Mouse (Mus musculus) liver, embryonic 15.5 days (tissue): ENCODE results near the gene Rps18. TPM values are rescaled to one million over a fixed set of nuclear protein-coding genes. Genes with fewer than 3 reads are reported as not detected.
A peak's percentile ranks its signal among the peaks of the same experiment; 100 is the strongest.

Experiments
- ATAC-seq: fragments of 200-750 bp; cut with Nextera tagmentation; 2 replicates; pipeline ENCODE4 v1.8.0; 2017; ENCODE audit warnings: moderate number of reproducible peaks, mild to moderate bottlenecking, moderate library complexity; ENCODE audit not compliant: insufficient read depth
- H3K27ac ChIP-seq: fragments of 300-500 bp; sonication (generic); replicated peaks from 2 replicates; pipeline ENCODE4 v1.5.1; 2015; ENCODE audit warnings: mild to moderate bottlenecking, inconsistent platforms
- H3K27me3 ChIP-seq: fragments of 300-500 bp; sonication (generic); 2 replicates; pipeline ENCODE4 v1.6.1; 2015; ENCODE audit warnings: mild to moderate bottlenecking, inconsistent platforms
- H3K36me3 ChIP-seq: fragments of 300-500 bp; sonication (generic); replicated peaks from 2 replicates; pipeline ENCODE4 v1.6.1; 2015; ENCODE audit warnings: moderate library complexity, mild to moderate bottlenecking, inconsistent platforms
- H3K4me1 ChIP-seq: fragments of 300-500 bp; sonication (generic); replicated peaks from 2 replicates; pipeline ENCODE4 v1.6.1; 2015; ENCODE audit warnings: inconsistent platforms
- H3K4me2 ChIP-seq: fragments of 300-500 bp; sonication (generic); 2 replicates; pipeline ENCODE4 v1.6.1; 2015; ENCODE audit warnings: moderate library complexity, mild to moderate bottlenecking, inconsistent platforms
- H3K4me3 ChIP-seq: fragments of 300-500 bp; sonication (generic); replicated peaks from 2 replicates; pipeline ENCODE4 v1.5.1; 2015; ENCODE audit warnings: mild to moderate bottlenecking, inconsistent platforms
- H3K9ac ChIP-seq: fragments of 300-500 bp; sonication (generic); 2 replicates; pipeline ENCODE4 v1.6.1; 2015; ENCODE audit warnings: moderate library complexity, mild to moderate bottlenecking, inconsistent platforms
- H3K9me3 ChIP-seq: fragments of 300-500 bp; sonication (generic); replicated peaks from 2 replicates; pipeline ENCODE4 v1.6.1; 2016; ENCODE audit warnings: inconsistent platforms
- WGBS: fragments of 180-500 bp; shearing (Covaris S2); methylation state at CpG from one replicate; pipeline ENCODE4 v1.1.7; 2015; ENCODE audit warnings: mixed read lengths; ENCODE audit not compliant: insufficient replicate concordance; 5-methylcytosine and 5-hydroxymethylcytosine counted together
- polyA plus RNA-seq: library from polyadenylated mRNA; unstranded; fragments of >200 nt; fragmentation: Nextera tagmentation; extraction: Ambion mirVana; gene quantifications from 2 replicates; pipeline ENCODE4 v1.2.1, GENCODE M21; 2015

Rps18 gene
- polyA plus RNA-seq, 1 experiment from 2014 or later = 1,010 TPM

DNA sequence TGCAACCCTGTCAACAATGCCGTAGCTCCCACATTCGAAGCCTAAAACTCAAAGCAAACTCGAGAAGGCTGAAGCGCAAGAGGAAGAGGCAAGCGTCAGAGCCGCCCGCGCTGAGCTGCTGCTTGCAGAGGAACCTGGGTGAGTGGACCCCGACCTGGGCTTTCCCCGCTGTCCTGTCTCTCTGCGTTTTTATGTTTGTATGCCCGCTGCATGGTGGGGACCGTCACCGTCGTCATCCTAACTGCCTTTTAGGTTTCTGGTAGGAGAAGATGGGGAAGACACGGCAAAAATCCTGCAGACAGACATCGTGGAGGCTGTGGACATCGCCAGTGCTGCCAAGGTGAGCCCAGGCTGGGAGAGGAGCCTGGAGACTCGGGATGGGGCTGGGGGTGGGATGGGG lies 14.4 kb downstream of the Rps18 start:
- 37% methylated on average over 19 of the region's 19 CpGs for WGBS
- peaks cover 53% of the 10 kb centered on the region for H3K36me3 ChIP-seq
- peaks cover 31% of the 10 kb centered on the region for H3K4me1 ChIP-seq
- no peak for ATAC-seq
- no peak overlapping the region for H3K27ac ChIP-seq
- no peaks in the 10 kb centered on the region for H3K9me3 ChIP-seq
- peak overlapping the region; percentile 98 for H3K4me2 ChIP-seq
- peak overlapping the region; percentile 89 for H3K4me3 ChIP-seq
- H3K27me3 ChIP-seq = no peaks in the 10 kb centered on the region
- H3K9ac ChIP-seq = peak overlapping the region; percentile 81

DNA sequence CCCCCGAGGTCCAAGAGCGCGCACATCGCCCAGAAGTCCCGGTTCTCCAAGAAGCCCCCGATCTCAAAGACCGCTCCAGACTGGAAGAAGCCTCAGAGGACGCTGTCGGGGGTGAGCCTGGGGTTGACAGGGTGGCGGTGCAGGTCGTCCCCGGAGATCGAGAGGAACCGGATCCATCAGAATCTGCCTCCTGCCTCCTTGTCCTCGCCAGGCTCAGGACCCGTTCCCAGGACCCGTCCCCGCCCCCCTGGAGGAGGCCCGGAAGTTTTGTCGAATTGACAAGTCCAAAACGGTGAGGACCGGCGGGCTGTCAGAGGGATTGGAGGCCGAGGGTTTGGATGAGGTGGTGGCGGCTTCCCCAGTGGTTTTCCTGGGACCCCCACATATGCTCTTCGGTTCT lies 14.8 kb downstream of the Rps18 start:
- no peak overlapping the region for H3K27ac ChIP-seq
- ATAC-seq = no peak
- H3K9me3 ChIP-seq = no peaks in the 10 kb centered on the region
- H3K36me3 ChIP-seq = peaks cover 50% of the 10 kb centered on the region
- peak overlapping the region; percentile 89 for H3K4me3 ChIP-seq
- peak overlapping the region; percentile 98 for H3K4me2 ChIP-seq
- under 1% methylated on average over 26 of the region's 26 CpGs for WGBS
- no peaks in the 10 kb centered on the region for H3K27me3 ChIP-seq
- peaks cover 31% of the 10 kb centered on the region for H3K4me1 ChIP-seq
- H3K9ac ChIP-seq = peak overlapping the region; percentile 81

DNA sequence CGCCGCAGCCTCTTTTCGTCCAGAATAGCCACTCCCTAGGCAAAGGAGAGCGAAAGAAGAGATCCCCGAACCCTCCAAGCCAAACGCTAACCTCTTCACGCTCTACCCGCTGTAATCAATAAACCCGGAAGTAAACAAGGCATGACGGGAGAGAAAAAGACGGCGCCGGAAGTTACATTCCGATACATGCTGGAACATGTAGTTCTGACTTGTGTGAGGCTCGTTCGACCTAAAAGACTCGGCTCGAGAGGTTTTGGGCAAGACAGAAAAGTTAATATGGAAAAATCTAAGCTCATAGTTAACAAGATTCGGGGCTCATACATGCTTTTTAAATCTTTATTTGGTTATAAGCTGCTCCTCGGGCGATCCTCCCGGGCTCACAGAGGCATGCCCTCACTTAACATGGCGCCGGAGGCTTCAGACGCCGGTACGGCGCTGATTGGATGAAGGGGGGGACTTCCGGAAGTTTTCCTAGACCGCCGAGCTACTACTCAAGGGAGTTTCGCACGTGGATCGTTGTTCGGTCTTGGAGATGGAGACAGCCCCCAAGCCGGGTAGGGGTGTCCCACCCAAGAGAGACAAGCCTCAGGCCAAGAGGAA lies 15.5 kb downstream of the Rps18 start, which contains the start of the genes Pfdn6 and Wdr46:
Pfdn6 (minus strand) TSS at position 138 of the 600 bp plus-strand sequence.
Wdr46 (plus strand) TSS at position 455 of the 600 bp plus-strand sequence.
- H3K36me3 ChIP-seq = peaks cover 50% of the 10 kb centered on the region
- H3K27me3 ChIP-seq = no peaks in the 10 kb centered on the region
- H3K4me3 ChIP-seq = peak within 1 kb of the TSS; percentile 89
- peak within 1 kb of the TSS; percentile 82 for H3K27ac ChIP-seq
- H3K9me3 ChIP-seq = no peaks in the 10 kb centered on the region
- under 1% methylated on average over 36 of the region's 36 CpGs for WGBS
- ATAC-seq = peak; percentile 88
- H3K4me1 ChIP-seq = peaks cover 31% of the 10 kb centered on the region
- peak within 1 kb of the TSS; percentile 81 for H3K9ac ChIP-seq
- H3K4me2 ChIP-seq = peak within 1 kb of the TSS; percentile 98

DNA sequence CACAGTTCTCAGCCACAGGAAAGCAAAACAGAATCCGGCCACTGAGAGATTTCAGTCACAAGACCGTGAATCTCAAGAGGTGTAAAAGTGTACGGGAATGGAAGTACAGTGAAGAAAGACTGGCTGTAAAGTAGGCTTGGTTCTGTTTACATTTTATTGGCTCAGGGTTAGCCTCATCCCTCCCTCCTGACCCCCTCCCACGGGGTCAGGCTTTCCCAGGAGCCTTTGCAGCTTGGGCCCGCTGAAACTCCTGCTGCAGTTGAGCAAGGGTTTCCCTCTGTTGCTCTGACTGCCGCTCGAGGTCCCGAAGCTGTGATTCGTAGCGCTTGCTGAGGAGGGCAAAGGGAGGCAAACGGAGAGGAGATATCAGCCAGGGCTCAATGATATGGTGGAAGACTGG lies 17.0 kb downstream of the Rps18 start:
- H3K9ac ChIP-seq = peak overlapping the region; percentile 81; the same call in 1 of the 2 replicates
- H3K36me3 ChIP-seq = peaks cover 47% of the 10 kb centered on the region
- H3K9me3 ChIP-seq = no peaks in the 10 kb centered on the region
- peak overlapping the region; percentile 89 for H3K4me3 ChIP-seq
- WGBS = 73% methylated on average over 11 of the region's 11 CpGs
- H3K27ac ChIP-seq = no peak overlapping the region
- peaks cover 31% of the 10 kb centered on the region for H3K4me1 ChIP-seq
- no peak for ATAC-seq
- peak overlapping the region; percentile 98 for H3K4me2 ChIP-seq
- no peaks in the 10 kb centered on the region for H3K27me3 ChIP-seq

- WGBS = 82% methylated on average over 15 of the region's 15 CpGs
- Histone ChIP-seq H3K9me3 (no peaks in the 10 kb centered on the region), H3K4me2 (no peak overlapping the region), H3K27me3 (no peaks in the 10 kb centered on the region), H3K9ac (no peak overlapping the region), H3K4me1 (peaks cover 38% of the 10 kb centered on the region), H3K36me3 (peaks cover 54% of the 10 kb centered on the region), H3K4me3 (no peak overlapping the region), H3K27ac (no peak overlapping the region)
- no peak for ATAC-seq
Observed at GRCm38 (mm10) chr17:33936993-33937392, 18.8 kb downstream of the Rps18 start.

GRCm38 (mm10) chr17:33935422-33936055 lies 20.3 kb downstream of the Rps18 start:
- Histone ChIP-seq H3K4me2 (no peak overlapping the region), H3K4me3 (no peak overlapping the region), H3K9ac (no peak overlapping the region), H3K36me3 (peaks cover 56% of the 10 kb centered on the region), H3K4me1 (peaks cover 39% of the 10 kb centered on the region), H3K9me3 (no peaks in the 10 kb centered on the region), H3K27me3 (no peaks in the 10 kb centered on the region), H3K27ac (no peak overlapping the region)
- no peak for ATAC-seq
- 80% methylated on average over 21 of the region's 21 CpGs for WGBS

GRCm38 (mm10) chr17:33932970-33933369 lies 22.8 kb downstream of the Rps18 start:
- H3K4me1 ChIP-seq = peaks cover 47% of the 10 kb centered on the region
- 83% methylated on average over 15 of the region's 15 CpGs for WGBS
- H3K9ac ChIP-seq = no peak overlapping the region
- H3K4me2 ChIP-seq = no peak overlapping the region
- no peaks in the 10 kb centered on the region for H3K9me3 ChIP-seq
- no peaks in the 10 kb centered on the region for H3K27me3 ChIP-seq
- ATAC-seq = no peak
- H3K27ac ChIP-seq = no peak overlapping the region
- H3K4me3 ChIP-seq = no peak overlapping the region
- H3K36me3 ChIP-seq = peaks cover 51% of the 10 kb centered on the region

DNA sequence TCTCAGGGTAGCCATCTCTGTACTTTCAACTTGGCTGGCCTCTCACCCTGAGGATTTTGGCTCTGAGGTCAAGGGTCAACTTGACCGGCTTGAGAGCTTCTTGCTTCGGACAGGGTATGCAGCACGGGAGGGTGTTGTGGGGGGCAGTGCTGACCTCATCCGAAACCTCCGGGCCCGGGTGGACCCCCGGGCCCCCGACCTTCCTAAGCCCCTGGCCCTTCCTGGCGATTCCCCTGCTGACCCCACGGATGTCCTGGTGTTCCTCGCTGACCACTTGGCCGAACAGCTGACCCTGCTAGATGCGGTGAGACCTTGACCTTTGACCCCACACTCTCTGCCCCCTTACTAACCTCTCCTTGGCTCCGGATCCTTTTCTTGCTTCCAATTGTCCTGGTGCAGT lies 23.4 kb downstream of the Rps18 start:
- Histone ChIP-seq H3K27me3 (no peaks in the 10 kb centered on the region), H3K9me3 (no peaks in the 10 kb centered on the region), H3K4me3 (no peak overlapping the region), H3K4me1 (peaks cover 52% of the 10 kb centered on the region), H3K4me2 (no peak overlapping the region), H3K36me3 (peaks cover 53% of the 10 kb centered on the region), H3K27ac (no peak overlapping the region), H3K9ac (no peak overlapping the region)
- WGBS = 83% methylated on average over 14 of the region's 14 CpGs
- no peak for ATAC-seq

DNA sequence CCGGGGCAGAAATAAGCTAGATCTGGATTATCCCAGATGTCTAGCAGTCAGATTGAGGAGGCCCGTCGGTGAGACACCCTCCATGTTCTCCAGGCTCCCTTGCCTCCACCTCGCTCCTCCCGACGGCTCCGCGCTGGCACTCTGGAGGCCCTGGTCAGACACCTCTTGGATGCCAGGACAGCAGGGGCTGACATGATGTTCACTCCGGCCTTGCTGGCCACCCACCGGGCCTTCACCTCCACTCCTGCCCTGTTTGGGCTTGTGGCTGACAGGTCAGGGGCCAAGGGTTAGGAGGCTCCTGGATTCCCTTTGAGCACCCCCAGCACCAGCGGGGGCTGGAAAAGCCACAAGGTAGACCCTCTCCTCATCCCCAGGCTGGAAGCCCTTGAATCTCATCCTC lies 23.9 kb downstream of the Rps18 start:
- H3K36me3 ChIP-seq = peaks cover 51% of the 10 kb centered on the region
- H3K4me3 ChIP-seq = no peak overlapping the region
- peak overlapping the region; percentile 13; the same call in 1 of the 2 replicates for H3K4me2 ChIP-seq
- no peak overlapping the region for H3K27ac ChIP-seq
- H3K9me3 ChIP-seq = no peaks in the 10 kb centered on the region
- no peak overlapping the region for H3K9ac ChIP-seq
- H3K4me1 ChIP-seq = peaks cover 55% of the 10 kb centered on the region
- ATAC-seq = no peak
- 89% methylated on average over 11 of the region's 11 CpGs for WGBS
- H3K27me3 ChIP-seq = no peaks in the 10 kb centered on the region

DNA sequence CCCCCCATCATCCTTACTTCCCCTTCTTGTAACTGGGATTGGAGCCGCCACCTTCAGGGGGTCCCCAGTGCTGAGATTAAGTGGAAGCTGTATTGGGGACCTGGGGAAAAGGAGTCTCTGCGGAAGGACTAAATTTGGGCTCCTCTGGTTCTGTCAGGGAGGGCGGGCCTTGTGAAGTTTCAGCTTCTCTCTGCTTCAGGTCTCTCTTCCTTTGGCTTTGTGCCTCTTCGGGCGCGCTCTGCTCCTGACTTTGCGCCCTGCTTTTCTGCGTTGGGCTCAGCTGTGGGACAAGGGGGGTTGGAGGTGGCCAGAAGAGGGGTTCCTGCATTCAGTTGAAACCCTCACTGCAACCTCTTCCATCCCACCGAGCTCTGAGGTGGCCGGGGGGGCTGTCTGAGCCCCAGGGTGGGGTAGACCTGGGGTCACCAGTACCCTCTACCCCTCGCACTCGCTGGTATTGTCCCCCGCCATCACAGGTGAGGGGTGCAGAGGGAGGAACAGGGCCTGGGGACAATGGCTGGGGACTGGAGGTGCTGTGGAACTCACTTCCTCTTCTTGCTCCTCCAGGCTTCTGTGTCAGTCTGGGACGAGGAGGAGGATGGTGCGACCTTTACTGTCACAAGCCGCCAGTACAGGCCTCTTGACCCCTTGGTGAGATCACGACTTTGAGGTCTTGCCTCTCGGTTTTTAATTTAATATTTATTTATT lies 24.5 kb downstream of the Rps18 start:
- H3K4me2 ChIP-seq = peak overlapping the region; percentile 99
- peak overlapping the region; percentile 86; the same call in 1 of the 2 replicates for H3K9ac ChIP-seq
- 40% methylated on average over 18 of the region's 18 CpGs for WGBS
- H3K27me3 ChIP-seq = no peaks in the 10 kb centered on the region
- peak overlapping the region; percentile 53; the same call in 1 of the 2 replicates for H3K27ac ChIP-seq
- no peak for ATAC-seq
- peaks cover 53% of the 10 kb centered on the region for H3K36me3 ChIP-seq
- peaks cover 55% of the 10 kb centered on the region for H3K4me1 ChIP-seq
- H3K4me3 ChIP-seq = peak overlapping the region; percentile 75
- H3K9me3 ChIP-seq = no peaks in the 10 kb centered on the region
